Mouse (Mus musculus) heart, embryonic 12.5 days (tissue): ENCODE measurements around the gene Adcy5. TPM values are rescaled to one million over a fixed set of nuclear protein-coding genes. Genes with fewer than 3 reads are reported as not detected.

Experiments used
- ATAC-seq: fragments of 200-750 bp; cut with Nextera tagmentation; 2 replicates; pipeline ENCODE4 v1.8.0; 2017; ENCODE audit warnings: moderate TSS enrichment, moderate library complexity; ENCODE audit not compliant: insufficient number of reproducible peaks, low FRiP score
- H3K27ac ChIP-seq: fragments of 300-500 bp; sonication (generic); 2 replicates; pipeline ENCODE4 v1.5.1; 2016; ENCODE audit warnings: mild to moderate bottlenecking, moderate library complexity; ENCODE audit not compliant: poor library complexity, severe bottlenecking
- H3K27me3 ChIP-seq: fragments of 300-500 bp; sonication (generic); replicated peaks from 2 replicates; pipeline ENCODE4 v1.6.1; 2016; ENCODE audit warnings: mild to moderate bottlenecking, moderate library complexity
- H3K36me3 ChIP-seq: fragments of 300-500 bp; sonication (generic); 2 replicates; pipeline ENCODE4 v1.6.1; 2016; ENCODE audit warnings: mild to moderate bottlenecking, moderate library complexity
- H3K4me1 ChIP-seq: fragments of 300-500 bp; sonication (generic); replicated peaks from 2 replicates; pipeline ENCODE4 v1.6.1; 2016; ENCODE audit warnings: mild to moderate bottlenecking
- H3K4me2 ChIP-seq: fragments of 300-500 bp; sonication (generic); 2 replicates; pipeline ENCODE4 v1.6.1; 2016; ENCODE audit warnings: mild to moderate bottlenecking, moderate library complexity
- H3K4me3 ChIP-seq: fragments of 300-500 bp; sonication (generic); 2 replicates; pipeline ENCODE4 v1.5.1; 2016; ENCODE audit warnings: mild to moderate bottlenecking
- H3K9ac ChIP-seq: fragments of 300-500 bp; sonication (generic); 2 replicates; pipeline ENCODE4 v1.6.1; 2016; ENCODE audit warnings: mild to moderate bottlenecking, moderate library complexity
- H3K9me3 ChIP-seq: fragments of 300-500 bp; sonication (generic); replicated peaks from 2 replicates; pipeline ENCODE4 v1.6.1; 2016; ENCODE audit warnings: mild to moderate bottlenecking, moderate library complexity
- WGBS: fragments of 180-500 bp; shearing (Covaris S2); methylation state at CpG from one replicate; pipeline ENCODE4 v1.1.7; 2016; 5-methylcytosine and 5-hydroxymethylcytosine counted together
- polyA plus RNA-seq: library from polyadenylated mRNA; unstranded; fragments of >200 nt; fragmentation: Nextera tagmentation; extraction: Ambion mirVana; gene quantifications from 2 replicates; pipeline ENCODE4 v1.2.1, GENCODE M21; 2016

The Adcy5 gene
- polyA plus RNA-seq, 1 experiment from 2014 or later = 8.3 TPM

GRCm38 (mm10) chr16:35317460-35317859 lies 162.8 kb downstream of the Adcy5 start:
- Histone ChIP-seq H3K9ac (no peak overlapping the region), H3K27me3 (no peaks in the 10 kb centered on the region), H3K4me2 (no peak overlapping the region), H3K4me1 (no peaks in the 10 kb centered on the region), H3K9me3 (no peaks in the 10 kb centered on the region), H3K36me3 (peaks cover 15% of the 10 kb centered on the region), H3K4me3 (no peak overlapping the region), H3K27ac (no peak overlapping the region)
- ATAC-seq = no peak
- 83% methylated on average over 5 of the region's 5 CpGs for WGBS

GRCm38 (mm10) chr16:35318397-35318796 lies 163.7 kb downstream of the Adcy5 start:
- H3K4me3 ChIP-seq = no peak overlapping the region
- 64% methylated on average over 6 of the region's 6 CpGs for WGBS
- H3K9ac ChIP-seq = no peak overlapping the region
- no peaks in the 10 kb centered on the region for H3K27me3 ChIP-seq
- no peak overlapping the region for H3K4me2 ChIP-seq
- H3K9me3 ChIP-seq = no peaks in the 10 kb centered on the region
- H3K4me1 ChIP-seq = no peaks in the 10 kb centered on the region
- H3K27ac ChIP-seq = no peak overlapping the region
- ATAC-seq = no peak
- peaks cover 13% of the 10 kb centered on the region for H3K36me3 ChIP-seq

GRCm38 (mm10) chr16:35319335-35319734 lies 164.7 kb downstream of the Adcy5 start:
- WGBS = 46% methylated on average over 4 of the region's 4 CpGs
- H3K27me3 ChIP-seq = no peaks in the 10 kb centered on the region
- H3K36me3 ChIP-seq = peaks cover 7% of the 10 kb centered on the region; the same call in 1 of the 2 replicates
- ATAC-seq = no peak
- no peaks in the 10 kb centered on the region for H3K9me3 ChIP-seq
- no peaks in the 10 kb centered on the region for H3K4me1 ChIP-seq
- H3K9ac ChIP-seq = no peak overlapping the region
- H3K27ac ChIP-seq = no peak overlapping the region
- H3K4me2 ChIP-seq = no peak overlapping the region
- no peak overlapping the region for H3K4me3 ChIP-seq

- no peak overlapping the region for H3K4me2 ChIP-seq
- WGBS = 83% methylated on average over 2 of the region's 2 CpGs
- no peak overlapping the region for H3K9ac ChIP-seq
Observed at GRCm38 (mm10) chr16:35319773-35320172, 165.1 kb downstream of the Adcy5 start.

DNA sequence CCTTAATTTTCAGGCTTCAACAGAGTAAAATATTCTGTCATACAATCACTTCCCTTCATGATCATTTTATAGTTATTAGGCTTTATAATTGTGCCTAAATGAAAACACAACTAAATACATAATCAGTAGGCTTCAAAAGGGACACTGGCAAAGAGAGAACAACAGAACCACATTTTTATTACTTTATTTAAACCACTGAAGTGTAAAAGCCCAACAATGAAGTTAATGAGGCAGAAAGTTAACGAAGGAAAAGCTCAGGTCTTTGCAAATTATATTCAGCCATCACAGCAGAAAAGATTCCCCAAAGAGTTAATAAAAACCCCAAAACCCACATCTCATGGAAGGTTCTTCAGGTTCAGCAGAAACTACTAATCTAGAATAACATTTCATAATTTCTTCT lies 175.8 kb downstream of the Adcy5 start:
- no peak for ATAC-seq
- Histone ChIP-seq H3K36me3 (peaks cover 18% of the 10 kb centered on the region), H3K4me3 (no peak overlapping the region), H3K9ac (no peak overlapping the region), H3K27ac (no peak overlapping the region), H3K9me3 (no peaks in the 10 kb centered on the region), H3K27me3 (no peaks in the 10 kb centered on the region), H3K4me1 (no peaks in the 10 kb centered on the region), H3K4me2 (no peak overlapping the region)
- 88% methylated on average over 1 of the region's 1 CpGs for WGBS

More at GRCm38 (mm10) chr16:35319773-35320172, 165.1 kb downstream of the Adcy5 start:
- Histone ChIP-seq H3K4me1 (no peaks in the 10 kb centered on the region), H3K27ac (no peak overlapping the region), H3K9me3 (no peaks in the 10 kb centered on the region), H3K27me3 (no peaks in the 10 kb centered on the region), H3K4me3 (no peak overlapping the region), H3K36me3 (peaks cover 6% of the 10 kb centered on the region; the same call in 1 of the 2 replicates)
- ATAC-seq = no peak

Other genes starting within 250 kb of the Adcy5 start
- 54.6 and 60.0 TPM in 2 replicates for gene Hacd2, start 132.4 kb upstream of the Adcy5 start, polyA plus RNA-seq
- 32.8 and 33.7 TPM in 2 replicates for gene Sec22a, start 209.0 kb downstream of the Adcy5 start, polyA plus RNA-seq